Mouse (Mus musculus): ENCODE results near the gene Cdhr5. TPM values are rescaled to one million over a fixed set of nuclear protein-coding genes. Genes with fewer than 3 reads are reported as not detected.

The Cdhr5 gene
- polyA plus RNA-seq, 1 experiment from 2014 or later: 0.19 TPM

DNA sequence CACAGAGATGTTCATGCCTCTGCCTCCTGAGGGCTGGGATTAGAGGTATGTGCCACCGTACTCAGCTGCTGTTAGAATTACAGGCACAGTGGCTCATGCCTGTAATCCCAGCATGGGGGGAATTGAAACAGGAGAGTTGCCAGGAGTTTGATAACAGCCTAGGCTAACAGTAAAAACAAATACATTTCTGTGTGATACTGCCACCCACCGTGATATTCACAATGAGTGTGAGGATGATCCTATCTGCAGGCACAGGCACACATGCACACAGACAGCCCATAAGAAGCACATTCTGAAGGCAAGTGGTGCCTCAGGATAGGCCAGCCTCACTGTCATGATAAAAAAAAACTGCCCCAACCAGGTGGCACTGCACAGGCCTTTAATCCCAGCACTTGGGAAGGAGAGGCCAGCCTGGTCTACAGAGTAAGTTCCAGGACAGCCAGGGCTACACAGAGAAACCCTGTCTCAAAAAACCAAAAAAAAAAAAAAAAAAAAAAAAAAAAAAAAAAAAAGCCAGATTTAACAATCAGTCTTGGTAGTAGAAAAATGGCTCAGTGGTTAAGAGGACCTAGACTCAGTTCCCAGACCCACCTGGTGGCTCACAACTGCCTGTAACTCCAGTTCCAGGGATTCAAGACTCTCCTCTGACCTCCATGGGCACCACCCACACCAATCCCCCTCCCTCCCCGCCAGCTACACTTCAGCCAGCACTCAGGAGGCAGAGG is 21.5 kb upstream of the Cdhr5 start:
- Histone ChIP-seq H3K27ac (replicated peaks) (no peak overlapping the region), H3K36me3 (peaks cover 55% of the 10 kb centered on the region), H3K27me3 (peaks cover 27% of the 10 kb centered on the region), H3K4me2 (replicated peaks) (no peak overlapping the region), H3K9ac (no peak overlapping the region), H3K4me1 (peaks cover 16% of the 10 kb centered on the region), H3K9me3 (replicated peaks) (no peaks in the 10 kb centered on the region), H3K4me3 (replicated peaks) (no peak overlapping the region)
- no peak for ATAC-seq (ENCODE audit: insufficient number of reproducible peaks, low FRiP score, low TSS enrichment, low read depth)
- WGBS: 86% methylated on average over 3 of the region's 3 CpGs

DNA sequence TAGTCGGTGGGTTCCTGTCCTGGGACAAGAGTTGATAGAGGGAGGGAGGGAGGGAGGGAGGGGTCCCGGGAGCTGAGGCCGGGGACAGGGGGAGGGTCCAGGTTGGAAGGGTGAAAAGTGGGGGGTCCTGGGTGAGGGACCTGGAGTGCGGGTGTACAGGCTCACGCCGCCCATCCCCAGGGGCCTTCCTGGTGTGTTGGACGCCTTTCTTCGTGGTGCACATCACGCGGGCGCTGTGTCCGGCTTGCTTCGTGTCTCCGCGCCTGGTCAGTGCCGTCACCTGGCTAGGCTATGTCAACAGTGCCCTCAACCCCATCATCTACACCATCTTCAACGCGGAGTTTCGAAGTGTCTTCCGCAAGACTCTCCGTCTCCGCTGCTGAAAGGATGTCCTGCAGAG is 17.9 kb upstream of the Cdhr5 start:
- no peaks in the 10 kb centered on the region for H3K9me3 ChIP-seq (replicated peaks)
- peaks cover 21% of the 10 kb centered on the region for H3K36me3 ChIP-seq
- no peak for ATAC-seq (ENCODE audit: insufficient number of reproducible peaks, low FRiP score, low TSS enrichment, low read depth)
- peak overlapping the region; percentile 67 for H3K4me2 ChIP-seq (replicated peaks)
- 8% methylated on average over 22 of the region's 22 CpGs for WGBS
- no peak overlapping the region for H3K27ac ChIP-seq (replicated peaks)
- H3K9ac ChIP-seq: no peak overlapping the region
- peak overlapping the region; percentile 38 for H3K4me3 ChIP-seq (replicated peaks)
- H3K27me3 ChIP-seq: peaks cover 49% of the 10 kb centered on the region
- peaks cover 29% of the 10 kb centered on the region for H3K4me1 ChIP-seq

DNA sequence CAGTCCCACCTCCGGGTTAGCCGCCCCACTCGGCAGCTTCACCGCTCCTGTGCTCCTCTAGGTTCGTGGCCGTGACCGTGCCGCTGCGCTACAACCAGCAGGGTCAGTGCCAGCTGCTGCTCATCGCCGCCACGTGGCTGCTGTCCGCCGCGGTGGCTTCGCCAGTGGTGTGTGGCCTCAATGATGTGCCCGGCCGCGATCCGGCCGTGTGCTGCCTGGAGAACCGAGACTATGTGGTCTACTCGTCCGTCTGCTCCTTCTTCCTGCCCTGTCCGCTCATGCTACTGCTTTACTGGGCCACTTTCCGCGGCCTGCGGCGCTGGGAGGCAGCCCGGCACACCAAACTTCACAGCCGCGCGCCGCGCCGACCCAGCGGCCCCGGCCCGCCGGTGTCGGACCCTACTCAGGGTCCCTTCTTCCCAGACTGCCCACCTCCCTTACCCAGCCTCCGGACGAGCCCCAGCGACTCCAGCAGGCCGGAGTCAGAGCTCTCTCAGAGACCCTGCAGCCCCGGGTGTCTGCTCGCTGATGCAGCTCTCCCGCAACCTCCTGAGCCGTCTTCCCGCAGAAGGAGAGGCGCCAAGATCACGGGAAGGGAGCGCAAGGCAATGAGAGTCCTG is 17.4 kb upstream of the Cdhr5 start:
- WGBS: under 1% methylated on average over 53 of the region's 53 CpGs
- Histone ChIP-seq H3K9ac (no peak overlapping the region), H3K4me2 (replicated peaks) (peak overlapping the region; percentile 67), H3K4me3 (replicated peaks) (peak overlapping the region; percentile 38), H3K27me3 (peaks cover 49% of the 10 kb centered on the region), H3K27ac (replicated peaks) (no peak overlapping the region), H3K36me3 (peaks cover 16% of the 10 kb centered on the region), H3K4me1 (peaks cover 29% of the 10 kb centered on the region), H3K9me3 (replicated peaks) (no peaks in the 10 kb centered on the region)
- no peak for ATAC-seq (ENCODE audit: insufficient number of reproducible peaks, low FRiP score, low TSS enrichment, low read depth)

DNA sequence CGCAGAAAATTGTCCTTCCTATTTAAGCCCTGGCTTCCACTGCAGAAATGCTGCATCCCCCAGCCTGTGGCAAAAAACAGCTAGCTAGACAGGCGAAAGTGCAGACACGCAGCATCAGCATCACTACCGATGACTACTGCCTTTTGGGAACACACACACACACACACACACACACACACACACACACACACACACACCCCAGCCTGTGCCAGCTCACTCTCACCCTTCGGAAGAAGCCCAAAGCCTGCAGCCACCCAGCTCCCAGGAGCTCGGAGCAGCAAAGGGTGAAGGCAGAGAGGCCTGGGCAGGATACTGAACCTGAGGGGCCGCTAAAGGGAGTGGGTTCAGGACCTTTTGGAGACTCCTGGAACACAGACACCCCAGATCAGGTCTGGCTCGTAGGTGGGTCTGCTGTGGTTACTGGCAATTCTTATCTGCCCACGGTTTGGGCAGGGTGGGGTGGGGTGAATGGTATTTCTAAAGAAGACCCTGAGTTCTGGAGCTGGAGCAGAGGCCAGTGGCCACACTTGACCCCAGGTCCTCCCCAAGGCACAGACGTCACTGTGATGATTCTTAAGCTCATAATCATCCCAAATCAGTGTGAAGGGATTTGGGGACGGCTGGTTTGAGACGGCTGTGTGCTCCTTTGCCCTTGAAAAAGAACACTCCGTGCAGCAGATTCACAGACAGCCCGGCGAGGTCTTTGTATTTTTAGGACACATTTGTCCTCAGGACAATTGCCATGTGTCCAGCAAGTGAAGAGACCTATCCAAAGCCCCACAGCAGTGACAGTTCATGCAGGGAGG is 16.2 kb upstream of the Cdhr5 start:
- peak overlapping the region; percentile 37; the same call in 1 of the 2 replicates for H3K9ac ChIP-seq
- peaks cover 29% of the 10 kb centered on the region for H3K4me1 ChIP-seq
- peaks cover 9% of the 10 kb centered on the region for H3K36me3 ChIP-seq
- no peaks in the 10 kb centered on the region for H3K9me3 ChIP-seq (replicated peaks)
- no peak overlapping the region for H3K27ac ChIP-seq (replicated peaks)
- WGBS: 39% methylated on average over 15 of the region's 15 CpGs
- H3K4me3 ChIP-seq (replicated peaks): peak overlapping the region; percentile 53
- peaks cover 49% of the 10 kb centered on the region for H3K27me3 ChIP-seq
- H3K4me2 ChIP-seq (replicated peaks): peak overlapping the region; percentile 98
- ATAC-seq (ENCODE audit: insufficient number of reproducible peaks, low FRiP score, low TSS enrichment, low read depth): no peak

DNA sequence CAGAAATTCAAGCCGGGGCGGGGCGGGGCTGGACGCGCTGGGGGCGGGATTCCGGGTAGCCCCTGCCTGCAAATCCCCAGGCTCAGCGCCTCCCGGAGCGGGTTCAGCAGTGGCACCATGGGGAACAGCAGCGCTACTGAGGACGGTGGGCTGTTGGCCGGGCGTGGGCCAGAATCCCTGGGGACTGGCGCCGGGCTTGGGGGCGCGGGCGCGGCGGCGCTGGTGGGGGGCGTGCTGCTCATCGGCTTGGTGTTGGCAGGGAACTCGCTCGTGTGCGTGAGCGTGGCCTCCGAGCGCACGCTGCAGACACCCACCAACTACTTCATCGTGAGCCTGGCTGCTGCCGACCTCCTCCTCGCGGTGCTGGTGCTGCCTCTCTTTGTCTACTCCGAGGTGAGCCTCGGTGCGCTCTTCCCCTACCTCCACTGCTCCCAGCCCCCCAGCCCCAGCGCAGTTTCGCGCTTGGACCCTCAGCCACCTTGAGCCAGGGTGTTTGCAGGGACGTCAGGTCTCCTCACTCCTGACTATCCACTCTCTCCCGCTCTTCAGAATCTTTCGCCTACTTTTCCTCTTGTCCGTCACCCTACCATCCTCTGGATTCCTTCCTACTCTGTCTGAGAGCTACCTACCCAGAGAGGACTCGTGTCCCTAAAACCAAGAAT is 15.5 kb upstream of the Cdhr5 start, which contains the start of gene Drd4:
Gene Drd4 (plus strand): TSS at position 86 of the 662 bp plus-strand sequence.
- peak within 1 kb of the TSS; percentile 98 for H3K4me2 ChIP-seq (replicated peaks)
- peaks cover 29% of the 10 kb centered on the region for H3K4me1 ChIP-seq
- H3K9ac ChIP-seq: peak within 1 kb of the TSS; percentile 37
- H3K27ac ChIP-seq (replicated peaks): no peak within 1 kb of the TSS
- 2% methylated on average over 46 of the region's 46 CpGs for WGBS
- H3K27me3 ChIP-seq: peaks cover 49% of the 10 kb centered on the region
- peaks cover 4% of the 10 kb centered on the region for H3K36me3 ChIP-seq
- no peak for ATAC-seq (ENCODE audit: insufficient number of reproducible peaks, low FRiP score, low TSS enrichment, low read depth)
- no peaks in the 10 kb centered on the region for H3K9me3 ChIP-seq (replicated peaks)
- H3K4me3 ChIP-seq (replicated peaks): peak within 1 kb of the TSS; percentile 53

DNA sequence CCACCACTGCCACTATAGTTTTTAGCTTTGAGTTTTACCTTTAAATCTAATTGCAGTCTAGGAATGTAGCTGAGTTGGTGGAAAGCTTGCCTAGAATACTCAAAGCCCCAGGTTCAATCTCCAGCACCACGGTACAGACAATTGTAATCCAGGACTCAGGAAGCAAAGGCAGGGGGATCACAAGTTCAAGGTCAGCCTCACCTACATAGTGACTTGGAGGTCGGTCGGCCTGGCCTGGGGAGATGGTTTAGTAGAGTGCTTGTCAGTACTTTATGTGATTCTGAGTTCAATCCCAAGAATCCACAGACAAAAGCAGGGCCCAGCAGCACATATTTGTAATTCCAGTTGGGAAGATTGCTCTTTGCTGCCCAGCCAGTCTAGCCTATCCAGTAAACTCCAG is 11.5 kb upstream of the Cdhr5 start:
- Histone ChIP-seq H3K4me2 (replicated peaks) (no peak overlapping the region), H3K9ac (no peak overlapping the region), H3K36me3 (no peaks in the 10 kb centered on the region), H3K27ac (replicated peaks) (no peak overlapping the region), H3K4me1 (peaks cover 12% of the 10 kb centered on the region), H3K4me3 (replicated peaks) (no peak overlapping the region), H3K27me3 (peaks cover 21% of the 10 kb centered on the region), H3K9me3 (replicated peaks) (no peaks in the 10 kb centered on the region)
- 69% methylated on average over 3 of the region's 3 CpGs for WGBS
- no peak for ATAC-seq (ENCODE audit: insufficient number of reproducible peaks, low FRiP score, low TSS enrichment, low read depth)

DNA sequence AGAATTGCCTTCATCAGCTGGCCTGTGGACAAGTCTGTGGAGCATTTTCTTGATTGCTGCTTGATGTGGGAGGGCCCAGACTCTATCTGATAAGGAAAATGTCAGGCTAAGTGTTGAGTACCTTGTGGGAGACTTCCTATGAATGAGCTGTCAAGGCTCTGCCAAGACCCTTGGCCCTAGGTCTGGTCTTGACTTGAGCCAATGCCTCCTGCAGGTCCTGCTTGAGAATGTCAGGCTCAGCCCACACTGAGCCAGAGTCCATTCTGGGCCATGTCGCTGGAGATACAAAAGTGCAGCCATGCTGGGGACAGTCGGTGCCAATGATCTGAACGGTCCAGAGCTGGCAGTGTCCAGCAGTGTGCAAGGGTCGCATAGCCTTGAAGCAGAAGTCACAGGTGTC is 6.2 kb upstream of the Cdhr5 start:
- Histone ChIP-seq H3K4me3 (replicated peaks) (no peak overlapping the region), H3K36me3 (no peaks in the 10 kb centered on the region), H3K9me3 (replicated peaks) (no peaks in the 10 kb centered on the region), H3K27me3 (0 out of 2 replicates have a peak, but pooled peaks cover 3% of the 10 kb centered on the region), H3K4me2 (replicated peaks) (no peak overlapping the region), H3K9ac (no peak overlapping the region), H3K27ac (replicated peaks) (no peak overlapping the region), H3K4me1 (peaks cover 11% of the 10 kb centered on the region)
- 80% methylated on average over 4 of the region's 4 CpGs for WGBS
- no peak for ATAC-seq (ENCODE audit: insufficient number of reproducible peaks, low FRiP score, low TSS enrichment, low read depth)

DNA sequence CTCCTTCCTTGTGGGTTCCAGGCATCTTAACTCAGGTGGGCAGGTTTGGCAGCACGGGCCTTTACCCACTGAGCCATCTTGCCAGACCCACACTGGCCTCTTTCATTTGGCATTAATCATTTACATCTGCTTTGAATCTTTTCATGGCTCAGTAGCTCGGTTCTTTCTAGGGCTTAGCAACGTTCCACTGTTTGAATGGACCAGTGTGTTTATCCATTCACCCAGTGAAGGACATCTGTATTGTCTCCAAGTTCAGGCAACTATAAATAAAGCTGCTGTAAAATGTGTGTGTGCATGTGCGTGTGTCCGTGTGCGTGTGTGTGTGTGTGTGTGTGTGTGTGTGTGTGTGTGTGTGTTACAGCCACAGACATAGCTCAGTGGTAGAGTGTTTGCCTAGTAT is 4.9 kb upstream of the Cdhr5 start:
- Histone ChIP-seq H3K4me2 (replicated peaks) (no peak overlapping the region), H3K36me3 (no peaks in the 10 kb centered on the region), H3K9me3 (replicated peaks) (no peaks in the 10 kb centered on the region), H3K4me1 (peaks cover 11% of the 10 kb centered on the region), H3K27ac (replicated peaks) (no peak overlapping the region), H3K27me3 (0 out of 2 replicates have a peak, but pooled peaks cover 3% of the 10 kb centered on the region), H3K4me3 (replicated peaks) (no peak overlapping the region), H3K9ac (no peak overlapping the region)
- 52% methylated on average over 6 of the region's 6 CpGs for WGBS
- ATAC-seq (ENCODE audit: insufficient number of reproducible peaks, low FRiP score, low TSS enrichment, low read depth): no peak

DNA sequence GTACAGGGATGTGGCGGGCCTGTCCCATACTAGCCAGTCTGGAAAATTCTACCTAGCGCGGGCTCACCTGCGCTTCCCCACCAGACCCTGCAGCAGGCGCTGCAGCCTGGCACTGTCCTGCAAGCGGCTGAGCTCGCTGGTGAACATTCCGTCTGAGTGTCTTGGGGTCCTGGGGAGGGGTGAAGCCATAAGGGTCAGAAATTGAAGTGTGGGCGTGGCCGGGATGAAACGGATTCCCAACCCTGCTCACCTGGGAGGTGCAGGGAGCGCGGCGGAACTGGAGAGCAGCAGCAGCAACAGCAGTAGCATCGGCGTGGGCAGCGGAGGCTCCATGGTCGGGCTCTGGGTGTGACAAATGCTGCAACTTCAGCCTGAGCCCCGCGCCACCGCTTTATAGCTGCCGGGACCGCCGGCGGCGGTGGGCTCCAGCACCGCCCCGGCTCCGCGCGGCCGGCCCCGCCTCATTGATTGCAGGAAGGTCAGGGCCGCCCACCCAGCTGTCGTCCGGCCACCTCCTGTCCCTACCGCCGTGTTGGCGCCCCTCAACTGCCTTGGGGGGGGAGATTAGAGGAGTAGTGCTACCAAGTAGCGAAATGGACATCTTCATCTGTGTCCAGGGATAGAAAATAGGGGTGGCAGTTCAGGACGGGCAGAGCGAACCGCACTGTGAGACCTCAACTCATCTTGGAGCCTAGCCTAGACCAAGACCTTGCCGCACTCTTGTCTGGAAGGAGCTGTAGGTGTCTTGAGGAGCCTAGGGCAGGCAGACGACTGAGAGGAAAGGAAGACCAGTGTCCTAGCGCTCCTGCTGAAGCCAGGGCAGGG is 2.4 kb upstream of the Cdhr5 start, which contains the start of gene Sct:
Gene Sct (minus strand): TSS at position 368 of the 825 bp plus-strand sequence.
- H3K4me1 ChIP-seq: peaks cover 11% of the 10 kb centered on the region
- ATAC-seq (ENCODE audit: insufficient number of reproducible peaks, low FRiP score, low TSS enrichment, low read depth): no peak; the same call in 1 of the 2 replicates
- 2% methylated on average over 41 of the region's 46 CpGs for WGBS
- no peaks in the 10 kb centered on the region for H3K9me3 ChIP-seq (replicated peaks)
- H3K9ac ChIP-seq: peak within 1 kb of the TSS; percentile 35
- peak within 1 kb of the TSS; percentile 96 for H3K4me2 ChIP-seq (replicated peaks)
- peak within 1 kb of the TSS; percentile 48 for H3K4me3 ChIP-seq (replicated peaks)
- no peak within 1 kb of the TSS for H3K27ac ChIP-seq (replicated peaks)
- 0 out of 2 replicates have a peak, but pooled peaks cover 3% of the 10 kb centered on the region for H3K27me3 ChIP-seq
- H3K36me3 ChIP-seq: no peaks in the 10 kb centered on the region
